Comparison of ENCODE assay signal across 19 mouse cellular contexts in the genomic region with DNA sequence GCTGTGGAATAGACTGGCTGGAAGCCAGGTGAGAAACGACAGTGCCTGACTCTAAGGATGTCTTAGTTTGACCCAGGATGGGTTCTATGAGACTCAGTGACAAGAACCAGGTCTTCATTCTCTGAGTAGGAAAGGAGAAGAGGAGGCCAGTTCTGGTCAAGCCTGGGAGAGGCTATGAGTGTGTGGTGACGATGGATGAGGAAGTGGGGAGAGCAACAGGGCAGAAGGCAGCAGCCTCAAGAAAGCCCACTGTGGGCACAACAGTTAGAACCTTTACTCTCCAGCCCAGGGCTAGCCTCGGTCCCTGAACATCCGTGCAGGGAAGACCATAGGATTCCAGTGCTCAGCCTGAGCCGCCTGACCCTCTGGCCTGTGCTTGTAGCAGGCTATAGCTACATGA.
"Had no signal": no experiment of that assay in that cellular context is flagged by ENCODE, and none has a peak within 500 bp of the region (broad histone marks: within the 10 kb centered on the region; RNA-seq: fewer than 3 reads in every experiment).

No protein-coding gene starts in this region.

- H3K9me3 ChIP-seq: limb, embryonic 10.5 days; liver, embryonic 12.5 days; liver, embryonic 15.5 days; lung, embryonic 15.5 days; midbrain, embryonic 12.5 days had no signal

- H3K4me3 ChIP-seq: limb, embryonic 10.5 days; limb, embryonic 13.5 days; liver, embryonic 12.5 days; liver, embryonic 15.5 days; lung, embryonic 15.5 days; midbrain, embryonic 12.5 days had no signal

- ATAC-seq: intestine, postnatal 0 days; liver, embryonic 12.5 days; midbrain, embryonic 16.5 days had no signal

- H3K27ac ChIP-seq: kidney, postnatal 0 days; limb, embryonic 10.5 days; limb, embryonic 13.5 days; liver, embryonic 12.5 days; liver, embryonic 15.5 days; lung, embryonic 15.5 days; midbrain, embryonic 12.5 days had no signal

- H3K9ac ChIP-seq: limb, embryonic 13.5 days; liver, embryonic 12.5 days; liver, embryonic 15.5 days; lung, embryonic 15.5 days; midbrain, embryonic 12.5 days had no signal

- H3K4me2 ChIP-seq: limb, embryonic 13.5 days; liver, embryonic 12.5 days; liver, embryonic 15.5 days; lung, embryonic 15.5 days; midbrain, embryonic 12.5 days had no signal

- DNase-seq: kidney, adult 2 months; kidney, postnatal 25 days; liver; lung, adult 18-20 months; lung, postnatal 10 days; lung, postnatal 36 days; right cerebral cortex, postnatal 25 days; spleen, adult 18-20 months; thymus, adult 18-20 months; thymus, postnatal 14 days had no signal

- H3K36me3 ChIP-seq: limb, embryonic 10.5 days; limb, embryonic 13.5 days; liver, embryonic 12.5 days; liver, embryonic 15.5 days; lung, embryonic 15.5 days; midbrain, embryonic 12.5 days had no signal
